Mouse (Mus musculus) embryonic fibroblast, embryonic 13.5 days (primary cell): ENCODE data around the gene Hypk.

Source experiments
- CTCF ChIP-seq: IDR thresholded peaks from 2 replicates; pipeline ENCODE4 v1.5.1; 2011; ENCODE audit warnings: mild to moderate bottlenecking, control low read depth, low read length, moderate library complexity, borderline replicate concordance; ENCODE audit not compliant: insufficient read depth
- POLR2A ChIP-seq: IDR thresholded peaks from 2 replicates; pipeline ENCODE4 v1.6.1; 2011; ENCODE audit warnings: low read depth, mild to moderate bottlenecking, control low read depth, low read length, moderate library complexity

- no peak for TF ChIP-seq CTCF
- TF ChIP-seq POLR2A, result no peak
Measured at GRCm38 (mm10) chr2:121507173-121507950, 54.3 kb downstream of the Hypk start.
